Mouse (Mus musculus) kidney, adult 18-20 months (tissue): ENCODE measurements around the gene 6430548M08Rik.
A peak's percentile ranks its signal among the peaks of the same experiment; 100 is the strongest.

Experiments used
- DNase-seq: peaks from one replicate; pipeline ENCODE4 v3.0.0; 2021

Gene 6430548M08Rik

GRCm38 (mm10) chr8:120144652-120145301, 30.8 kb downstream of the 6430548M08Rik start:
- no peak for DNase-seq

- no peak for DNase-seq
Observed at GRCm38 (mm10) chr8:120146051-120146450, 32.1 kb downstream of the 6430548M08Rik start.

- no peak for DNase-seq
Observed at GRCm38 (mm10) chr8:120150028-120150427, 36.1 kb downstream of the 6430548M08Rik start.

- no peak for DNase-seq
Observed at GRCm38 (mm10) chr8:120151151-120151550, 37.2 kb downstream of the 6430548M08Rik start.

- DNase-seq = no peak
Observed at GRCm38 (mm10) chr8:120152636-120153035, 38.7 kb downstream of the 6430548M08Rik start.

- no peak for DNase-seq
Observed at GRCm38 (mm10) chr8:120160366-120160765, 46.4 kb downstream of the 6430548M08Rik start.

GRCm38 (mm10) chr8:120161658-120162403, 47.9 kb downstream of the 6430548M08Rik start:
- no peak for DNase-seq

GRCm38 (mm10) chr8:120162404-120162752, 48.4 kb downstream of the 6430548M08Rik start:
- DNase-seq = no peak

GRCm38 (mm10) chr8:120163376-120163775, 49.4 kb downstream of the 6430548M08Rik start:
- DNase-seq = no peak

GRCm38 (mm10) chr8:120164026-120164425, 50.1 kb downstream of the 6430548M08Rik start:
- peak; percentile 43 for DNase-seq

GRCm38 (mm10) chr8:120167136-120167535, 53.2 kb downstream of the 6430548M08Rik start:
- no peak for DNase-seq

GRCm38 (mm10) chr8:120167821-120168220, 53.9 kb downstream of the 6430548M08Rik start:
- DNase-seq = no peak

- DNase-seq = no peak
Observed at GRCm38 (mm10) chr8:120169119-120169518, 55.2 kb downstream of the 6430548M08Rik start.

- no peak for DNase-seq
Observed at GRCm38 (mm10) chr8:120173195-120173594, 59.2 kb downstream of the 6430548M08Rik start.

- DNase-seq = no peak
Observed at GRCm38 (mm10) chr8:120174606-120175005, 60.7 kb downstream of the 6430548M08Rik start.

GRCm38 (mm10) chr8:120176605-120177004, 62.7 kb downstream of the 6430548M08Rik start:
- DNase-seq = no peak

GRCm38 (mm10) chr8:120177318-120178123, 63.6 kb downstream of the 6430548M08Rik start, which contains the start of gene Fam92b:
TSS of gene Fam92b (minus strand) at chr8:120177466.
- DNase-seq = no peak

- DNase-seq = no peak
Observed at GRCm38 (mm10) chr8:120178124-120178514, 64.2 kb downstream of the 6430548M08Rik start.

- peak; percentile 93 for DNase-seq
Observed at GRCm38 (mm10) chr8:120179027-120179431, 65.1 kb downstream of the 6430548M08Rik start.

GRCm38 (mm10) chr8:120180445-120180970, 66.6 kb downstream of the 6430548M08Rik start:
- DNase-seq = no peak

- no peak for DNase-seq
Observed at GRCm38 (mm10) chr8:120181274-120181673, 67.3 kb downstream of the 6430548M08Rik start.

- DNase-seq = no peak
Observed at GRCm38 (mm10) chr8:120181861-120182414, 68.0 kb downstream of the 6430548M08Rik start.

GRCm38 (mm10) chr8:120184366-120184765, 70.4 kb downstream of the 6430548M08Rik start:
- no peak for DNase-seq
